Mouse (Mus musculus) thymus, adult 18-20 months (tissue): ENCODE data around the gene Thbd.

Experiments
- DNase-seq, 2 experiments: peaks; one replicate each; pipeline ENCODE4 v3.0.0; 2022; ENCODE audit warnings: mixed read lengths in 2 of 2

Thbd gene

GRCm38 (mm10) chr2:148407870-148408760 is at the start of gene Thbd:
Thbd (minus strand) TSS chr2:148408188.
- DNase-seq = peak; percentile 18 to 26

DNA sequence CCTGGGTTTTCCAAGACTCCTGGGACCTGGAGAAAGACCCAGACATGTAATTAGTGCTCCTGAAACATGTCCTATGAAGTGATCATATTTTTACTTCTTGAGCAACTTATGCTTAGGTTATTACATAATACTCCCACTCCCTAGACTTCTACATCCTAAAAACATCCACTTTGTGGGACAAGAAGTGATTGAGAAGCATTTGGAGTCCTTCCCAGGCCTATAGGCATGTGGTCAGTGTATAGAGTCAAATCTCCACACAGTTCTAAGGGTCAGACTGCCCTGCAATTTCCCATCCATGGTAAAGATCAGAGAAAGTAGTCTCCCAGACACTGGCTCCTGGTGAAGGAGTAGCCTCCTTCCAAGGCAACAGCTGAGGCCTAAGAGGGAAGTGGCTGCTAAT is 47.4 kb upstream of the Thbd start:
- DNase-seq = no peak

DNA sequence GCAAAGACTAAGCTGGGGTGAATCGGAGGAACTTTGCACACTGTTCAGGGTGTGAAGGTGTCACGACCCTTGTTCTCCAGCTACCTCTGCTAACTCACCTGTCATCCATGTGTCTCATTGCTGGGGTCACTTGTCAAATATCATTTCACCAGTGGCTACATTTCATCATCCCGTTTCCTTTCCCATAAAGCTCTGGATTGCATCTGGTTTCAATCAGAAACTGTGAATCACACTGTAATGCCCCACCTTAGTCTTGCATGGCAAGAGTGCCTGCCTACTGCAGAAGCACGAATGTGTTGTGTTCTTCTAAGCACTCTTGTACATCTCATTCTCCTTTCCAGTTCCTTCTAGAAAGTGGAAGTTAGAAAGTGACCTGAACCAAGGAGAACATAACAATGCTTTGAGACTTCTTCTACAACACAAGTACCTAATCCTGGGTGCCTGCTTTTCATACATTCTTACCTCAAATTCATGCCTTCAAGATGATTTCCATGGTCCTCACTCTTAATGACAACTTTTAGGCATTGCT is 46.1 kb upstream of the Thbd start:
- DNase-seq = no peak

GRCm38 (mm10) chr2:148453061-148453460 is 45.1 kb upstream of the Thbd start:
- DNase-seq = no peak

DNA sequence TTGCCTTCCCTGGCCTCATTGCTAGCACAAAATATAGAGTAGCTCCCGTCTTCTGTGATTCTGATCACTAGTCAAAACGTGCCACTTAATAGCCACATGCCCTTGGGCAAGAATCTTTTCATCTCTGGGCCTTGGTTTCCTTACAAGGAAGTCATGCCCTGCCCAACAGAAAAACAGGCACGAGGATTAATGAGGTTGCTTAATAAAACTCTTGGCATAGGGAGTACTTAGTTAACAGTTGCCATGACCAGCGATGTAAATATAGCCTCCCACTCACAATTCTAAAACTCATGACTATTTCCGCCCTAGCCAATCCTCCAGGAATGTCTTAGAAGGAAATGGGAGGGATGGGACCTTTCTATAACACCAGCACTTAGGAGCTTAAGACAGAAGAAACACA is 43.5 kb upstream of the Thbd start:
- DNase-seq = no peak

DNA sequence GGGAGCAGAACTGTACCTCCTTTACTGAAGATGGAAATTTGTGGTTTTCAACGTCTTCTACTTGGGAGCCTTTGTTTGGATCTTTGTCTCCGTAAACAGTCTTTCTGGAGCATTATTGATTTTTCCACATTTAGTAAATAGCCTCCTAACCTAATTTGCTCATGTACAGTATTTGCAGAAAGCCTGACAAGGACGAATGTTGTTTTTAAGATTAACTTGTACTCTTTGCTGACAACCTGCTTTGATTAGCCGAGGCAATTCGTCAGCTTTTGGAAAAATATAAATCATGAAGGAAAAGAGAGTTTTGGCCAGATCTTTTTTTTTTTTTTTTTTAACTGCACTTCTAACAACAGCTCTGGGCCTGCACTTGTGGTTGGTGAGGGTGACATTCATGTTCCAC is 42.6 kb upstream of the Thbd start:
- no peak for DNase-seq

- DNase-seq = no peak
Observed at GRCm38 (mm10) chr2:148449659-148450058, 41.7 kb upstream of the Thbd start.

DNA sequence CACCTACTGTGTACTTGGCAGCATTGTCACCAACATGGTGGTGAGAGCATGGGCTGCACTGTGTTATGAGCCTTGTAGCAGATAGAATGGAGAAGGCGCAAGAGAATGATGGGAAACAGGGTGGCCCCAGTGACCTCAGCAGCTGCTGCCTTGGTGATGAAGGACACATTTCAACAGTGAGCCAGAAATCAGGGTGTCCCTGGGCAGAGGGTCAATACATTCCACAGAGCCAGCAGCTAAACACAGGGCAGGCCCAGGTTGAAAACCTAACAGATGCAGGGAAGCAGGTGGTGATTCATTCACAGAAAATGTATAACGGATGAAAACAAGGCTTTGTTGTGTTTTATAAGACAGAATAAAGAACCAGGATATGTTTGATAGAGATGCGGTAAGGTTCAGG is 38.5 kb upstream of the Thbd start:
- no peak for DNase-seq

DNA sequence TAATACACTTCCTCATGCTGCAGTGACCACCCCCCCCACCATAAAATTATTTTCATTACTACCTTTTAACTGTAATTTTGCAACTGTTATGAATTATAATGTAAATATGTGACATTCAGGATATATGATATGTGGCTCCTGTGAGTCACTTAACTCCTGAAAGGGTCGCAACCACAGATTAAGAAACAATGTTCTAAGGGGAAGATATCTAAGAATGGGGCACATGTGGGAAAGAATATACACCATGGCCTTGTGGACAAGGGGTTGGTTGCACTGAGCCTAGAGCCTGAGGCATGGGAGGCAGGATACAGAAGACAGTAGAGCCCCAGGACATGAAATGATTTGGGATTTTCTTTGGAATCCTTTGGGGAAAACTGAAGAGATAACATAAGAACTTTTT is 37.6 kb upstream of the Thbd start:
- no peak for DNase-seq

DNA sequence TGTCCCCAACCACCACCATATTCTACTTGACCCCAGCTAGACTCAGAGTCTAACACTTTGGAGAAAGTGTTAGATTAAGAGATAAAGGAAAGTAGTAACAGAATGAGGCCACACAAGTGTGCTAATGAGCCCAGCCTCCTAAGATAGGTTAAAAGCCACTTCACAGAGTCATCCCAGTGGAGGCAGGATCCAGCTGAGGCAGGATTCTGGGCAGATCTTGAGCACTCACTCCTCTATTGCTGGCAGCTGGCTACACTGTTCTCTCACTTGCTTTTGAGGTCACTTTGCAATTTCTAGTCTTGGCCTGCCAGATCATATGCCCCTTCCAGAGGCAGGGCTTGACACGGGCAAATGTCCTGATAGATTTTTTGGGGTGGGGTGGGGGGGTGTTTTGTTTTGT is 36.5 kb upstream of the Thbd start:
- no peak for DNase-seq

GRCm38 (mm10) chr2:148443249-148443958 is 35.4 kb upstream of the Thbd start, which contains the start of gene Cd93:
Cd93 (minus strand) TSS chr2:148443563.
- DNase-seq = peak; percentile 5 to 29

DNA sequence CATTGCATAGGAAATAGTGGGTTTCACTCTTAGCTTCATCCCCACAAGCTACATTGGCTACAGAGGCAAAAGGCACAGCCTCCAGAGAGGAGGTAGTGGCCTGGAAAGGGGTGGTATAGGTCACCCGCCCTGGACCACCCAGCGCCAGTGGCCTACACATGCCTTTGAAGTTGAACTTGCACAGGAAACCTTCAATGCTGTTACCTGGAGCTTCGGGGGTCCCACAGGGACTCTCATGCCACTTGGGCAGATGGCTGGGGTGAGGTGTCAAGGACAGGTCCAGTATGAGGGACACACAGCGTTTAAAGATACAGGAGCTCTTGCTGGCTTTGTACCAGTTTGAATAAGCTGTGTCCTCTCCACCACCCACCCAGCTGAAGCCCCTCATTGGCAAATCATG is 34.7 kb upstream of the Thbd start:
- no peak for DNase-seq

DNA sequence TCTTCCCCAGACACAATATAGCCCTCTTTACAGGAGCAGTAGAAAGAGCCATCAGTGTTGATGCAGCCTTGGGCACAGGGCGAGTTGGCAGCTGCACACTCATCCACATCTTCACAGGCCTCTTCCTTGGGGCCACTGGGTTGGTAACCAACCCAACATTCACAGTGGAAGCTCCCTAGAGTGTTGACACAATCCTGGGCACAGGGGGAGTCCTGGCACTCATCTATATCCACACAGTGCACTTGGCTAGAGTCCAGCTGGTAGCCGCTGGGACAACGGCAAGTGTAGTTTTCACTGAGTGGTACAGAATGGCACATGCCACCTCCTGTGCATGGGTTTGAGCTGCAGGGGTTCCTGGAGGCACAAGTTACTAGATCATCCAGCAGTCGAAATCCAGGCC is 34.2 kb upstream of the Thbd start:
- no peak for DNase-seq

GRCm38 (mm10) chr2:148441421-148441820 is 33.4 kb upstream of the Thbd start:
- DNase-seq = no peak

GRCm38 (mm10) chr2:148439691-148440276 is 31.8 kb upstream of the Thbd start:
- no peak for DNase-seq

DNA sequence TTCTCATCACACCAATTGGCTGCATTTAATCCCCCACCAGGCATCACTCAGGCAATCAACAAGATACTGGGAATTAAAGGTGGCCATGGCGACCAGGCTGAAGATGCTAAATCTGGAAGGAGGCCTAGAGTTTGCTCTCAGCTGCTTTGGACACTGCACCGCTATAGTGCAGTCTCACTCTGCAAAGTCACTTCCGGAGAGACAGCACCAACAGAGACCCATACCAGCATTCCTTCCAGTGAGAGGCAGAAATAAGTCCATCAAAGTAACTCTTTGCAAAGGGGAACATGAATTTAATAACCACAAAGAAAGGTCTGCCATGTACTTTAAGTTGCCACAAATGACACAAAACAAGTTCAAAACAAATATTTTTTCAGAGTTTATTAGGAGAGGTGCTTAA is 28.3 kb upstream of the Thbd start:
- DNase-seq = no peak

DNA sequence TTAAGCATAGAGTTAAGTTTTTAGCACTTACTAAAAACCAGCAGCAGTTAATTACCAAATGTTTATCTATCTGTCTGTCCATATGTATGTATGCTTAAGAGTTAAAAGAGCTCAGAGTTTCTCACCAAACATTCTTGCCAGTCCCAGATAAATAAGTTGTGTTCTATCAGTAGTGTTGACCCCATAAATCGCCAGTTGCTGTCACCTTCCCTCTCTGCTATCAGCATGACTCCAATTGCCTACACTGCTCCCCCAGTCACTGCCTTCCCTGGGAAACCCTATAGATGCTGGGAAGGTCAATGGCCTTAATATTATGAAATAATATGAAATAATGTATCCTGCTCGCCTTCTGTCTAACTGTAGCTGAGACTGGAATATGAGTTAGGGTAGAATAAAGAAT is 24.4 kb upstream of the Thbd start:
- no peak for DNase-seq

DNA sequence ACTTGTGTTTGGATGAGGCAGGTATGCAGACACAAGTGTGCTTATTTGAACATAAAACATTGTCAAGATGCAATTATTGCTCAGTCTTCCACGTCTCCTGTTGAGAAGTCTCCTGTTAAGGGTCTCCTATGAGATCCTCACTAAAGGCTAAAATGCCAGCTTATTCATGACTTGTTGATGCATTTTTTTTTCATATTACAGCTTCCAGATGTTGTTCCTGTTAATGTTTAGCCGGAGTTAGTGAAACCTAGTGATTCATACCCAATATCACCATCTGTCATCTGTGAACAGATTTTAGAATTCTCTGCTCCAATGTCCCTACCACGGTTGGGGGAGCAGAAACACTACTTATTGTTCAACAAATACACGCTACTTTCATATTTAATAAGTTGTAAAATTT is 23.0 kb upstream of the Thbd start:
- DNase-seq = no peak

DNA sequence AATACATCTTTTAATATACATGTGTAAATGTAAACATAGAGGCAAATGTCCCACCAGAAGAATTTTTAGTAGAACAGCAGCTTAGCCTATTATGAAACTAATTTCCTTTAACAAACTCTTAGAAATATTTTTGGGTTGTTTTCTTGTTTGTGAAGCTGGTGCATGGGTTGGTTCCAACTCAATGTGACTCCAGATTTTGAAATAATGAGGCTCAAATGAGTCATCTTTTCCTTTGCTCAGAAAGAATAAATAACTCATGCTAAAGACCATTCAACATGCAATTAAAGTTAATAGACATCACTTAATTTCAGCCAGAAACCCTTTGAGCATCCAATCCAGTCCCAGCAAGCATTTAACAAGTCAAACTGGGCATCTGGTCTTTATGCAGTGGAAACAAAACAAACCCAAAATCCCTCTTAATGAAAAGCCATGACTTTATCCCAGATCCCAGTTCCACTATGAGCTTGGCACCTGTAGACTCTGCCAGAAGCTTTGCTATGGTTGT is 21.1 kb upstream of the Thbd start:
- DNase-seq = no peak

DNA sequence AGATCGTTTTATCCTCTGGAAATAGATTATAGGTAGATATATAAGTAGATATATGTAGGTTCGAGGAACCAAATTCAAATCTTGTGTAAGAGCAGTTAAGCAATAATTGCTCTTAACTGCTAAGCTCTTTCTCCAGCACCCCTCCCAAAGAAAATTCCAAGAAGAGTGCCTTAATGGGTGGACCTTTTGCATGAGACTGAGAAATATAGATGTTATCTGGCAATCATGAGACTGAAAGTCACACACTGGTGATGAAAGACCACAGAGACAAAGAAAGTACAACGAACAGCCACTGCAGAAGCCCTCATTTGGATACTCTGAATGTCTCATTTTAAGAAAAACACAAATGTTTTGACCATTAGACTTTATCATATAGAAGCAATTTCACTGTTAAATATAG is 20.5 kb upstream of the Thbd start:
- DNase-seq = no peak

GRCm38 (mm10) chr2:148427553-148427952 is 19.6 kb upstream of the Thbd start:
- DNase-seq = no peak

DNA sequence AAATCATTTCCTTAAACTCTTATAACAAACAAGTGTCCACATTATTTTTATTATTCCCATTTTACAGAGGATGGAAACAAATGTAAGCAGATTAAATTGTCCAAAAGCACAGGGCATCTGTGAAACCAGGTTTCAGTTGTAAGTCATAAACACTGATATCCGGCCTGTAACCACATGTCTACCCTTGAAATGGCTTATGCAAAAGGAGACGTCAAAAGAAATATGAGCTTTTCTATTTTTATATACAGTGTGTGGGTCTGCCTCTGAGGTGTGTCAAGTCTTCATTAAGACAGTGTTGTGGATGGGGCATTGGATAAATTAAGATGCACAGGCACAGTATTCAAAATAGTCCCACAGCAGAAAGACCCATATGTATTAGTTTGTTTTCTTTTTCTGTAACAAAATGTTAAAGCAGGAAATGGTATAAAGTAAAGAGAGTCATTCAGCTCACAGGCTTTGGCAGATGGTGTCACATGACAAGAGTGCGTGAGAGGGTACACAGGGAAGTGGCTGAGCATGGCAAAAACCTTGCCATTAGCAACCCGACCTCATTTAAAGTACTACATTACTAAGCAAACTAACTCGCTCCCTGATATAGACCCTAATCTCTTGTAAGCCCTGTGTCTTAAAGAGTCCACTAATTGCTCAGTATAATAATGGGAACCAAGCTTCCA is 17.9 kb upstream of the Thbd start:
- DNase-seq = no peak

- no peak for DNase-seq
Observed at GRCm38 (mm10) chr2:148421706-148422105, 13.7 kb upstream of the Thbd start.
